Mouse (Mus musculus) ES-E14 (cell line): ENCODE data around the gene Qpctl. TPM values are rescaled to one million over a fixed set of nuclear protein-coding genes. Genes with fewer than 3 reads are reported as not detected.

Source experiments
- DNase-seq: peaks from one replicate; pipeline ENCODE4 v3.0.0-alpha.2; 2013; ENCODE audit warnings: low read depth, low spot score
- H3K27ac ChIP-seq: 2 replicates; pipeline ENCODE4 v1.5.1; 2012; ENCODE audit warnings: low read depth, mild to moderate bottlenecking, low read length, moderate library complexity, mixed read lengths; ENCODE audit not compliant: poor library complexity, insufficient read depth, severe bottlenecking
- H3K36me3 ChIP-seq: 2 replicates; pipeline ENCODE4 v1.6.1; 2012; ENCODE audit warnings: mild to moderate bottlenecking, low read length, moderate library complexity, mixed read lengths; ENCODE audit not compliant: control insufficient read depth, poor library complexity, insufficient read depth, severe bottlenecking
- H3K4me1 ChIP-seq, 2 experiments: fragments of 150-350 bp in 1 of 2; sonication (generic) in 1 of 2; 2 replicates each; pipeline ENCODE4 v1.6.1; 2012; ENCODE audit warnings: low read length in 2 of 2, mild to moderate bottlenecking in 1 of 2, mixed read lengths in 1 of 2; ENCODE audit not compliant: control insufficient read depth in 2 of 2, insufficient read depth in 2 of 2, poor library complexity in 1 of 2
- H3K4me3 ChIP-seq, 2 experiments: fragments of 150-350 bp in 1 of 2; sonication (generic) in 1 of 2; 2 replicates each; pipeline ENCODE4 v1.5.1; 2012; ENCODE audit warnings: low read length in 2 of 2, low read depth in 1 of 2, mild to moderate bottlenecking in 1 of 2, mixed read lengths in 1 of 2; ENCODE audit not compliant: insufficient read depth in 1 of 2, poor library complexity in 1 of 2, severe bottlenecking in 1 of 2
- H3K9ac ChIP-seq: 2 replicates; pipeline ENCODE4 v1.6.1; 2012; ENCODE audit warnings: low read depth, mild to moderate bottlenecking, low read length, mixed read lengths; ENCODE audit not compliant: poor library complexity, insufficient read depth, severe bottlenecking
- H3K9me3 ChIP-seq: fragments of 150-350 bp; sonication (generic); 2 replicates; pipeline ENCODE4 v1.6.1; 2012; ENCODE audit warnings: low read depth, mild to moderate bottlenecking, low read length; ENCODE audit not compliant: control insufficient read depth, insufficient read depth
- CHD2 ChIP-seq: IDR thresholded peaks from 2 replicates; pipeline ENCODE4 v1.6.1; 2014; ENCODE audit warnings: mild to moderate bottlenecking, low read depth, low read length, inconsistent platforms
- HCFC1 ChIP-seq: IDR thresholded peaks from 2 replicates; pipeline ENCODE4 v1.6.1; 2012; ENCODE audit warnings: low read length, inconsistent platforms, borderline replicate concordance; ENCODE audit not compliant: insufficient read depth
- MAFK ChIP-seq: IDR thresholded peaks from 2 replicates; pipeline ENCODE4 v1.6.1; 2014; ENCODE audit warnings: mild to moderate bottlenecking, low read depth, low read length, inconsistent platforms; ENCODE audit not compliant: insufficient read depth
- ZC3H11A ChIP-seq: IDR thresholded peaks from 2 replicates; pipeline ENCODE4 v1.6.1; 2012; ENCODE audit warnings: low read depth, mild to moderate bottlenecking, inconsistent platforms, low read length, borderline replicate concordance
- ZNF384 ChIP-seq: IDR thresholded peaks from 2 replicates; pipeline ENCODE4 v1.6.1; 2012; ENCODE audit warnings: low read depth, low read length, inconsistent platforms
- in situ Hi-C, 2 experiments: fragments of 600-800 bp; cut with MboI; formaldehyde crosslinking; loops; one replicate each; pipeline ENCODE4 v1.15.1; 2025; ENCODE audit warnings: low sequenced_read_pairs in 2 of 2, inconsistent platforms in 1 of 2; ENCODE audit not compliant: unreplicated experiment in 2 of 2
- total RNA-seq: library from RNA; depleted of rRNA; stranded (reverse); fragments of 300-350 nt; gene quantifications from 2 replicates; pipeline ENCODE4 v1.2.3, GENCODE M21; 2012; rRNA removed

Qpctl gene
- total RNA-seq = 8.1 and 11.7 TPM in 2 replicates

DNA sequence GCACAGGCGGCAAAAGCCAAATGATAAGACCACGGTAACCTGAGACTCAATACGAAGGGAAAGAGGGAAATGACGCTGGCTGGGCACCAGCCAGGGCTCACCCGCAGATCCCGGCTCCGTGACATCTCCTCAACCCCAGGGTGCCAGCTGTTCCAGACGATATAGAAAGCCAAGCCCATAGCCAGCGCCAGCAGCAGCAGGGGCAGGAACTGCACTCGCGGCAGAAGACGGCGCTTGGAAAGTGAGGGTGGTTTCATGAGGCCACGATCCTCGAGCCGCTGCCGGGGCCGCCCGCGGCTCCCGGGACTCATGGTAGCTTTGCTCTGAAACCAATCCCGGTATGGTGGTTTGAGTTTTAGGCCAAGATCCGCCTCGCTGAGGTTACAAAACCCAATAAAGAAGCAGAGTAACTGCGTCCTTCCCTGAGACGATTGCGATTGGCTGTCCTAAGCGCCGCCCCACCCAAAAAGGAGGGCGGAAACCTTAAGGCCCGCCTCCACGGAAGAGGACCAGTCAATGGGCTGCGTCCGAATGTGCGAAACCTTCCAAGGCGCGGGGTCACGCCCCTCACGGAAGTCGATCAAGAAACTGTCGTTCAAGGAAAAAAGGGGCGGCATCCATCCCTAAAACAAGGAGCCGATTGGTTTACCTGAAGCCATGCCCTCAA, at the start of gene Qpctl:
Gene Qpctl, minus strand, starts transcription at position 417 of the 667 bp plus-strand sequence.
- peak; percentile 99 for DNase-seq
- in situ Hi-C loops = no loop called here
- Histone ChIP-seq H3K27ac (peak within 1 kb of the TSS; percentile 14; the same call in 1 of the 2 replicates), H3K9ac (peak within 1 kb of the TSS; percentile 93), H3K4me3 (peak within 1 kb of the TSS; percentile 82 to 90), H3K36me3 (peaks cover 28% of the 10 kb centered on the region), H3K9me3 (no peaks in the 10 kb centered on the region), H3K4me1 (peaks cover 5 to 7% of the 10 kb centered on the region in 2 experiments; a peak in 1 of 4 replicates)
- TF ChIP-seq ZNF384 (no peak), MAFK (no peak), CHD2 (peak; percentile 66; the same call in 1 of the 2 replicates), ZC3H11A (no peak), HCFC1 (peak; percentile 40; the same call in 1 of the 2 replicates)

DNA sequence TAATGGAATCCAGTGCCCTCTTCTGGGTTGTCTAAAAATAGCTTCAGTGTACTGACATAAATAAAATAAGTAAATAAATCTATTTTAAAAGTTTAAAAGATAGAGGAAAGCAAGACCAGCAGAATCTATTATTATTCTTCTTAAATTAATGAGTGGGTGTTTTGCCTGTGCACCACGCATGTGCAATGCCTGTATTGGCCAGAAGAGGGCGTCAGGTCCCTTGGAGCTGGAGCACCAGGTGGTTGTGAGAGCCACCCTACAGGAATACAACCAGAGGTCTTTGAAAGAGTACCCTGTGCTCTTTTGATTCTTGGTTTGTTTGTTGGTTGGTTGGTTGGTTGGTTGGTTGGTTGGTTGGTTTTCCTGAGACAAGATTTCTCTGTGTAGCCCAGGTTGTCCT, 48.9 kb upstream of the Qpctl start:
- DNase-seq = no peak
- Histone ChIP-seq H3K9ac (no peak overlapping the region), H3K4me1 (peaks cover 3 to 15% of the 10 kb centered on the region in 2 experiments; a peak in 3 of 4 replicates), H3K27ac (no peak overlapping the region), H3K9me3 (no peaks in the 10 kb centered on the region), H3K4me3 (no peak overlapping the region), H3K36me3 (peaks cover 2% of the 10 kb centered on the region; the same call in 1 of the 2 replicates)
- in situ Hi-C loops = no loop called here
- no peak for TF ChIP-seq MAFK
- no peak for TF ChIP-seq CHD2
- TF ChIP-seq ZC3H11A = 0 out of 2 replicates have a peak, but pooled peaks have one; percentile 23

DNA sequence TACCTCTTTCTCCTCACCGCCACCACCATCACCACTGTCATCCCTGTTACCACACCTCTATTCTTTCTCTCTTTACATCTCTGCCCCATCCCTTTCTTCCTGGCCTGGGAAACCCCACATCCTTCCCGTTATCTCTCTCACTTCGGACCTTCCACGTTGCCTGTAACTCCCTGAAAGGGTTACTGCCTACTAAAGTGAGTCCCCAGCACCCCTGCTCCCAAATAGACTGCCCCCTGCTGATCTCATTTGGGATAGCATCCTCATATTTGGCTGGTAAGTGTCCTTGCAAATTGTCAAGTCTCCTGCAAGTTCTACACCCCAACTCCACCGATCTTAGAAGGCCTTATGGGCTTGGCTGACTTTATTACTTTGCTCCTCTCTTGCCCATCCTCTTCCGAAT, 47.6 kb upstream of the Qpctl start:
- in situ Hi-C loops = no loop called here
- peaks cover 2% of the 10 kb centered on the region; the same call in 1 of the 2 replicates for H3K36me3 ChIP-seq

DNA sequence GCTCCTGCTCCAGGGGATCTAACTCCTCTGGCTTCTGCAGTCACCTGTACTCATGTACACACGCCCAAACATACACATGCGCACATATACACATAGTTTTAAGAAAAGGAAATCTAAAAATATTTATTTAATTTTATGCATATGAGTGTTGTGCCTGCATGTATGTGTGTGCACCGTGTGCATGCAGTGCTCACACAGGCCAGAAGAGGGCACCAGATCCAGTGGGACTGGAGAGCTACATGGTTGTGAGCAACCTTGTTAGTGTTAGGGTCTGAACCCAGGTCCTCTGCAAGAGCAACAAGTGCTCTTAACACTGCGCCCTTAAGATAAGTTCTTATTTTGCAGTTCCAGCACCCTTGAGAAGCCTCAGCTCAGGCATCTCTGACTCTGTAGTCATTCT, 45.6 kb upstream of the Qpctl start:
- in situ Hi-C loops = no loop called here
- peaks cover 10% of the 10 kb centered on the region; the same call in 1 of the 2 replicates for H3K36me3 ChIP-seq
- TF ChIP-seq MAFK (no peak), ZNF384 (no peak), HCFC1 (no peak), ZC3H11A (no peak), CHD2 (no peak)

More for the DNA sequence above, 47.6 kb upstream of the Qpctl start:
- Histone ChIP-seq H3K9me3 (no peaks in the 10 kb centered on the region), H3K9ac (no peak overlapping the region), H3K4me1 (peaks cover 0 to 10% of the 10 kb centered on the region in 2 experiments; a peak in 3 of 4 replicates), H3K27ac (no peak overlapping the region), H3K4me3 (no peak overlapping the region)
- TF ChIP-seq HCFC1 (no peak), ZC3H11A (no peak), ZNF384 (no peak), MAFK (no peak), CHD2 (no peak)
- peak; percentile 77 for DNase-seq

More for the DNA sequence above, 45.6 kb upstream of the Qpctl start:
- H3K9me3 ChIP-seq = no peaks in the 10 kb centered on the region
- no peak overlapping the region for H3K9ac ChIP-seq
- no peak overlapping the region for H3K4me3 ChIP-seq
- H3K4me1 ChIP-seq = peaks cover 0 to 2% of the 10 kb centered on the region in 2 experiments; a peak in 2 of 4 replicates
- H3K27ac ChIP-seq = no peak overlapping the region
- DNase-seq = no peak
